In the genomic region with DNA sequence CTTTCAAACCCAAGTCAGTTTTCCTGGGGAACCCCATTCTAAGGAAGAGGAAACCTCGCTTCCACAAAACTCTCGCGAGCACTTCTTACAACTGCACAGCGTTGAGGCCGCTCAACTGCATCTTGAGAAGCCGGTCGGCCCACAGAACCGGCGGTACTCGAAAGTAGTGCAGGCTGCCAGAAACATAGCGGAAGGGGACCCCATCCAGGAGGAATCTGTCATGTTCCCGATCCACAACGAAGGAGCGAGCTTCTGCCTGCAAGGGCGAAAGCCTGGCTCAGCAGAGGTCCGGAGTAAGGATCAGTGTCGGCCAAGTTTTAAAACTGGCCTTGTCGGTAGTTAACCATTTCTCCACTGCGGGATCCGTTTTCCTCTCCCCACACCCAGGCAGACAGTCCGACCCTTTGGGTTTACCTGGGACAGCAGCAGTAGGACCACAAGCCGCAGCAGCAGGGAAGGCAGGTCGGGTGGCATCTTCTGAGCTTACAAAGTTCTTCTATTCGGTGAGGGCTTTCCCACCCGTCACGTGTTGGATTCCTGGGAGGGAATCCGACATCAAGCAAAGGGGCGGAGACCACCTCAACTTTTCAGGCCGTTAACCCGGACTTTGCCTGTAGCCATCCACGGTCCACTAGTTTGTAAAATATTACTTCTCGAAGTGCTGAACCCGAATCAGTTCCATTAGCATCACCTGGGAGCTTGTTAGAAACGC, we compare ENCODE assay signal across 8 mouse cellular contexts. TPM values are rescaled to one million over a fixed set of nuclear protein-coding genes. Genes with fewer than 3 reads are reported as not detected.
A peak's percentile ranks its signal among the peaks of the same experiment; 100 is the strongest.
DNase-seq lines count a peak whose midpoint lies in the region; ATAC-seq lines count a peak whose summit lies in the region.

No protein-coding gene starts in this region.

- no peaks in the 10 kb centered on the region for H3K36me3 ChIP-seq in embryonic facial prominence, embryonic 11.5 days (replicated peaks; ENCODE audit: control insufficient read depth, insufficient read depth, low read depth, low read length)
- peaks cover 66% of the 10 kb centered on the region for H3K36me3 ChIP-seq in megakaryocyte, embryonic 14.5 days (replicated peaks; ENCODE audit: low read length)

- peak; percentile 61 to 70 for DNase-seq in spleen, postnatal 10 days (ENCODE audit: low spot score in 2 of 2)
- no peak for DNase-seq in spleen, adult 18-20 months
- peak; percentile 48 for DNase-seq in embryonic facial prominence, embryonic 11.5 days (ENCODE audit: low spot score)
- DNase-seq in heart, postnatal 10 days, result peak; percentile 60 to 68
- DNase-seq in kidney, postnatal 36 days, result peak; percentile 87 to 92
- DNase-seq in thymus, postnatal 14 days, result peak; percentile 52
- no peak for DNase-seq in left cerebral cortex, adult 11 months (ENCODE audit: low spot score)

- H3K27ac ChIP-seq in embryonic facial prominence, embryonic 11.5 days (replicated peaks; ENCODE audit: low read depth, low read length), result no peak overlapping the region

- intact Hi-C loops in heart, postnatal 10 days (cut with DNase I), result loop anchor here (1.0 kb wide), 1 partner anchor 17 kb away; the partner anchor contains the start of genes Ankzf1 and Atg9a

- no peaks in the 10 kb centered on the region for H3K9me3 ChIP-seq in embryonic facial prominence, embryonic 11.5 days (replicated peaks; ENCODE audit: control insufficient read depth, low read length)
- H3K9me3 ChIP-seq in megakaryocyte, embryonic 14.5 days, result no peaks in the 10 kb centered on the region

- H3K4me1 ChIP-seq in embryonic facial prominence, embryonic 11.5 days (ENCODE audit: control insufficient read depth, insufficient read depth, low read length), result no peaks in the 10 kb centered on the region
- peaks cover 94% of the 10 kb centered on the region for H3K4me1 ChIP-seq in megakaryocyte, embryonic 14.5 days

- peak overlapping the region; percentile 60 for H3K9ac ChIP-seq in embryonic facial prominence, embryonic 11.5 days (replicated peaks; ENCODE audit: low read length)

- H3K4me3 ChIP-seq in embryonic facial prominence, embryonic 11.5 days (ENCODE audit: low read depth, low read length), result peak overlapping the region; percentile 29
- peak overlapping the region; percentile 96 for H3K4me3 ChIP-seq in megakaryocyte, embryonic 14.5 days (replicated peaks)

- no peaks in the 10 kb centered on the region for H3K27me3 ChIP-seq in embryonic facial prominence, embryonic 11.5 days (ENCODE audit: control insufficient read depth, insufficient read depth, low read length)
- H3K27me3 ChIP-seq in megakaryocyte, embryonic 14.5 days (replicated peaks), result no peaks in the 10 kb centered on the region

- no peak for ATAC-seq in embryonic facial prominence, embryonic 11.5 days (replicated peaks; ENCODE audit: insufficient number of reproducible peaks, low FRiP score, low TSS enrichment, low read depth)

- peak overlapping the region; percentile 65 for H3K4me2 ChIP-seq in embryonic facial prominence, embryonic 11.5 days (ENCODE audit: low read depth, low read length)

- 16% methylated on average over 34 of the region's 34 CpGs for WGBS in embryonic facial prominence, embryonic 11.5 days

RNA-seq across cellular contexts. Expression of gene Glb1l, which starts 1.5 kb away (rescaled TPM):
- 14.1 and 15.0 TPM in 2 replicates for polyA plus RNA-seq in embryonic facial prominence, embryonic 11.5 days (2014; fragmentation: Nextera tagmentation; extraction: Ambion mirVana)
- total RNA-seq in heart, postnatal 10 days (2021), result 10 to 100 TPM in 1 of 2 experiments, 1 to 10 TPM in 1; 9.9 to 10.5 TPM
- 0.47 and 1.1 TPM in 2 replicates for polyA plus RNA-seq in megakaryocyte, embryonic 14.5 days (2012; ENCODE audit: insufficient read depth, low replicate concordance)

RNA-seq across cellular contexts. Expression of gene Stk16, which starts 1.5 kb away (rescaled TPM):
- 117 and 123 TPM in 2 replicates for polyA plus RNA-seq in embryonic facial prominence, embryonic 11.5 days (2014; fragmentation: Nextera tagmentation; extraction: Ambion mirVana)
- total RNA-seq in heart, postnatal 10 days (2021), result 10 to 100 TPM; 60.1 to 61.4 TPM
- 195 and 221 TPM in 2 replicates for polyA plus RNA-seq in megakaryocyte, embryonic 14.5 days (2012; ENCODE audit: insufficient read depth, low replicate concordance)

RNA-seq across cellular contexts. Expression of gene Tuba4a, which starts 10.5 kb away (rescaled TPM):
- 17.3 and 18.9 TPM in 2 replicates for polyA plus RNA-seq in embryonic facial prominence, embryonic 11.5 days (2014; fragmentation: Nextera tagmentation; extraction: Ambion mirVana)
- total RNA-seq in heart, postnatal 10 days (2021), result 100 to 1,000 TPM; 543 to 577 TPM
- polyA plus RNA-seq in megakaryocyte, embryonic 14.5 days (2012; ENCODE audit: insufficient read depth, low replicate concordance), result 283 and 585 TPM in 2 replicates

RNA-seq across cellular contexts. Expression of gene Atg9a, which starts 17.1 kb away (rescaled TPM):
- 12.9 and 17.1 TPM in 2 replicates for polyA plus RNA-seq in embryonic facial prominence, embryonic 11.5 days (2014; fragmentation: Nextera tagmentation; extraction: Ambion mirVana)
- 10 to 100 TPM; 51.6 to 54.2 TPM for total RNA-seq in heart, postnatal 10 days (2021)
- polyA plus RNA-seq in megakaryocyte, embryonic 14.5 days (2012; ENCODE audit: insufficient read depth, low replicate concordance), result 58.1 and 99.4 TPM in 2 replicates

RNA-seq across cellular contexts. Expression of gene Ankzf1, which starts 17.2 kb away (rescaled TPM):
- 16.8 TPM in 2 replicates for polyA plus RNA-seq in embryonic facial prominence, embryonic 11.5 days (2014; fragmentation: Nextera tagmentation; extraction: Ambion mirVana)
- total RNA-seq in heart, postnatal 10 days (2021), result 10 to 100 TPM; 12.5 TPM
- polyA plus RNA-seq in megakaryocyte, embryonic 14.5 days (2012; ENCODE audit: insufficient read depth, low replicate concordance), result 0.68 and 8.0 TPM in 2 replicates

Comparison
In these comparisons a context has a peak if more than half of its experiments do, and no peak if none do; other contexts are left out.
1. DNase-seq: peak in spleen, postnatal 10 days (2 of 2), embryonic facial prominence, embryonic 11.5 days (single experiment), heart, postnatal 10 days (2 of 2), kidney, postnatal 36 days (2 of 2) and thymus, postnatal 14 days (single experiment); none in spleen, adult 18-20 months (0 of 2) and left cerebral cortex, adult 11 months (single experiment).
2. RNA of gene Tuba4a, which starts 10.5 kb away (polyA plus RNA-seq): 283 to 585 TPM in megakaryocyte, embryonic 14.5 days; 17.3 to 18.9 TPM in embryonic facial prominence, embryonic 11.5 days; every median in the first group is over 10 times any median in the second.